Mouse (Mus musculus): ENCODE measurements at regions not wholly inside any gene's neighbourhood (a gene's known extent, or its start where the extent isn't known, plus 50 kb on each side); places are given as distances from the start of the nearest gene placed in this dataset.

- intact Hi-C loops (cut with DNase I) = no loop called here
Observed at GRCm38 (mm10) chr11:24789120-24789519, 711.3 kb downstream of the Bcl11a start.

DNA sequence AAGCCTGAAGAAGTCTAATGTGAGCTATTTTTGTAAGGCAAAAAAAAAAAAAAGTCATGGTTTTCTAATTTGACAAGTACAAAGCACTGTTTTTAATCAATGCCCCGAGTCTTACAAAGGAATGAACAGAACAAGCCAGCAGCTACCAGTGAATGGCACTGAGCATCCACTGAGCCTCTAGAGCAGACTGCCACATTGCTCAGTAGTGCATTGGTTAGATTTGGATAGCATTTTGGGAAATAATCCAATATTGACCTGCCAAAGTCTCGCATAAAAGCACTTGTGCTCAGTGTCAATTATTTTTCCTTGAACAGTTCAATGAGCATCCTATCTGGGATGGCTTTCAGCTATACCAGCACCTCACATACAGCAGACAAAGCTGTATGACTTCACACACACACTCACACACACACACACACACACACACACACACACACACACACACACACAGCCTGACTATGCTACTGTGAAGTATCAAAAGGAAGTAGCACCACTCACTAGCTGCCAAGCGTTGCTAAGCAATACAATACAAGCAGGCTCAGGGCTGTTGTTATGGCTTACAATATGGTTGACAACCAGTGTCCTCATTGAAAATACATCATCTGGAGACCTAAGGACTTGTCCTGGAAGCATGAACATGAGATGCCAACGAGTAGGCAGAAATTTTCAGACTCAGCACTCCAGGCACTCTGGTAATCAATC lies 717.8 kb downstream of the Bcl11a start:
- intact Hi-C loops (cut with DNase I) = no loop called here

- intact Hi-C loops (cut with DNase I) = no loop called here
Observed at GRCm38 (mm10) chr11:24804623-24805023, 726.8 kb downstream of the Bcl11a start.

- intact Hi-C loops (cut with DNase I) = no loop called here
Observed at GRCm38 (mm10) chr11:24829578-24830401, 751.9 kb downstream of the Bcl11a start.

GRCm38 (mm10) chr11:24830484-24830883 lies 752.6 kb downstream of the Bcl11a start:
- intact Hi-C loops (cut with DNase I) = no loop called here

DNA sequence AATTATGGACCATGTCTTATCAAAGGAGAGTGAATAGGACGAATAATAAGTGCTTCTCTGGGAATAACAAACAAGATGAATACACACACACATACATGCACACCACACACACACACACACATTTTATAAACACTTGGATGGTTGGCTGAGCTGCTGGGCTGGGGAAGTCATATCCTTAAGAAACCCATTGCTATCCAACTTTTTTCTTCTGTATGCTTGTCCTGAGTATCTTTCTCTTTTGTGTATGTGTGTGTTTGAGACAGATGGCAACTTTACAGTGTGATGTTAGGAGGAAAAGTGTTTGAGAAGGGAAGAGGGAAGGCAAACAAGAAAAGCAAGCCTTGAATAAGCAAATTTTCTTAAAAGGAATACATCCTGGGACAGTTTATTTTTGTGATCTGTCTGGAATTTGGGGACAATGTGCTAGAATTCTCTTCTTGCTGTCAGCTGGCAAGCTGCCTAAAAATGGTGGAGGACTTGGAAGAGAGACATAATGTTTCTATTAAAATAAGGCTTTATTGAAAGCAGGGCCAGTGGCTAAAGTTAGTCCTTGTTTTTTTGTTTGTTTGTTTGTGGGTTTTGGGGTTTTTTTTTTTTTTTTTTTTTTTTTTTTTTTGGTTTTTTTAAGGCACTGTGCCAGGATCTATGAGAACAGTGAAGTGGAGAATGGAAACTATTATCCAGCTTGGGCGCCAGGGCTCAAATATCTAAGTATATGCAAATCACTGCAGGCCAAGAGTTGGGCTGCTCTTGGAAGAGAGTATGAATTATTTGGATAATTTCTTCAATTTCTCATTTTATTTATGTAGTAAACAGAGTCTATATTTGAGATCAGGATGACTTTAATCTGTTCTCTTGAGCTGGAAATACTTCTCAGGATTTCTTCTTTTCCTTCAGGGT lies 766.2 kb downstream of the Bcl11a start:
- intact Hi-C loops (cut with DNase I) = no loop called here

GRCm38 (mm10) chr11:24856991-24857390 lies 779.1 kb downstream of the Bcl11a start:
- intact Hi-C loops (cut with DNase I) = no loop called here

GRCm38 (mm10) chr11:24864637-24865036 lies 786.8 kb downstream of the Bcl11a start:
- intact Hi-C loops (cut with DNase I) = no loop called here

DNA sequence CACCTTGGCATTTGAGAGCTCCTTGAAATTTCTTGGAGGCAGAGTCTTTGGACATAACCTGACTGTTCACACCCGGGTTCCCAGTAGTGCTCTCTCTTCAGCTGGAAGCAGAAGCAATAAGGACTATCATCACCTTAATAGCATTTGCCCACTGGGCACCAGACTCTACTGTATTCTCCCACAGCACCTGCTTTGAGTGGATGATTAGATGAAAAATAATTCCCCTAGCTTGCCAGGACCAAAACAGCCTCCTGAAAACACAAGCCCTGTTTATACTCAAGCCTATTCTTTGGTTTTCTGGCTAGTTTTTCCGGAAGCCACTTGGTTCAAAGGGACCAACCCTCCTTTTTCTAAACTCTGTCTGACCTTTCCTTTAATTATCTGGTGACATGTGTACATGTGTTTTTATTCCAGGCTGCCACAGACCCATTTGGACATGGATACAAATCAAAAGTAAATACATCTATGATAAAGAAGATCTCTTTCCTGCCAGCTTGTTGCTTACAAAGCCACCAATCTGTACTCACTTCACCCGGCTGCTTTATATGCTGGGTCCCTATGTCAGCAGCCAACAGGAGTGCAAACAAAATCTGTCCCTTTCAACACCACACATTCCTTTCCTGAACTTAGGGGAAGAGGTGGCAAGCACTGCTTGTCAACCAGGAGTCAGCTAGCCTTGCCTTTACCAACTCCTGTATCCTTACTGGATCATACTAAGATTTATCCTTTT lies 787.4 kb downstream of the Bcl11a start:
- intact Hi-C loops (cut with DNase I) = no loop called here

Small RNAs in the stretch of these regions (microRNA-seq; reads per million reads assigned to microRNA genes)
- gene Gm25507 = 0 reads per million in 2 experiments

Data from adrenal gland (tissue).